Mouse (Mus musculus) CH12.LX (cell line): ENCODE data around the gene Rbm8a. TPM values are rescaled to one million over a fixed set of nuclear protein-coding genes. Genes with fewer than 3 reads are reported as not detected.

ENCODE experiments used
- DNase-seq: peaks from one replicate; pipeline ENCODE4 v3.0.0-alpha.2; 2013; ENCODE audit errors: extremely low read depth
- H3K27ac ChIP-seq: 2 replicates; pipeline ENCODE4 v1.5.1; 2012; ENCODE audit warnings: low read depth, mild to moderate bottlenecking, control low read depth, moderate library complexity; ENCODE audit not compliant: insufficient read depth
- H3K27me3 ChIP-seq: replicated peaks from 2 replicates; pipeline ENCODE3; 2012; ENCODE audit warnings: inconsistent platforms
- H3K36me3 ChIP-seq, 2 experiments: replicated peaks in 1 of 2; 2 replicates each; pipeline versions ENCODE3 to v1.6.1; 2012; ENCODE audit warnings: inconsistent platforms in 1 of 2, low read length in 1 of 2, mild to moderate bottlenecking in 1 of 2, mixed read lengths in 1 of 2, moderate library complexity in 1 of 2; ENCODE audit not compliant: control insufficient read depth in 1 of 2, insufficient read depth in 1 of 2
- H3K4me1 ChIP-seq, 2 experiments: 2 replicates each; pipeline ENCODE4 v1.6.1; 2012; ENCODE audit warnings: inconsistent platforms in 1 of 2, moderate library complexity in 1 of 2; ENCODE audit not compliant: insufficient read depth in 2 of 2, control insufficient read depth in 1 of 2
- H3K4me2 ChIP-seq: 2 replicates; pipeline ENCODE4 v1.6.1; 2012; ENCODE audit warnings: low read depth, mild to moderate bottlenecking, control low read depth; ENCODE audit not compliant: poor library complexity, insufficient read depth, severe bottlenecking
- H3K4me3 ChIP-seq, 3 experiments: fragments of 150-350 bp in 1 of 3; sonication (generic) in 1 of 3; replicated peaks in 1 of 3; 2 replicates each; pipeline versions ENCODE3 to v1.5.1; 2011 to 2012; ENCODE audit warnings: low read depth in 2 of 3, low read length in 2 of 3, mild to moderate bottlenecking in 2 of 3, moderate library complexity in 2 of 3, control low read depth in 1 of 3, improper control_type of control experiment in 1 of 3, inconsistent platforms in 1 of 3, mixed read lengths in 1 of 3; ENCODE audit not compliant: poor library complexity in 1 of 3
- H3K79me2 ChIP-seq: replicated peaks from 2 replicates; pipeline ENCODE4 v1.6.1; 2012; ENCODE audit warnings: mild to moderate bottlenecking, moderate library complexity; ENCODE audit not compliant: control insufficient read depth, poor library complexity, insufficient read depth, severe bottlenecking; ENCODE audit errors: extremely low read depth
- H3K9ac ChIP-seq: 2 replicates; pipeline ENCODE4 v1.6.1; 2012; ENCODE audit warnings: low read depth, mild to moderate bottlenecking, control low read depth, moderate library complexity; ENCODE audit not compliant: insufficient read depth
- H3K9me3 ChIP-seq: replicated peaks from 2 replicates; pipeline ENCODE3; 2012; ENCODE audit warnings: low read length, inconsistent platforms, mixed read lengths
- BHLHE40 ChIP-seq: IDR thresholded peaks from 2 replicates; pipeline ENCODE4 v1.6.1; 2011; ENCODE audit warnings: mild to moderate bottlenecking, low read depth, low read length, improper control_type of control experiment
- CHD2 ChIP-seq: IDR thresholded peaks from 2 replicates; pipeline ENCODE4 v1.6.1; 2011; ENCODE audit warnings: low read length, improper control_type of control experiment
- ELF1 ChIP-seq: IDR thresholded peaks from 2 replicates; pipeline ENCODE4 v1.6.1; 2014; ENCODE audit warnings: low read depth, mild to moderate bottlenecking, inconsistent platforms, low read length, improper control_type of control experiment
- ETS1 ChIP-seq: conservative IDR thresholded peaks from 2 replicates; pipeline ENCODE4 v1.6.1; 2012; ENCODE audit warnings: low read depth, mild to moderate bottlenecking, inconsistent platforms, low read length, improper control_type of control experiment, moderate library complexity
- GABPA ChIP-seq: IDR thresholded peaks from 2 replicates; pipeline ENCODE4 v1.6.1; 2012; ENCODE audit warnings: low read depth, low read length, improper control_type of control experiment, inconsistent platforms; ENCODE audit not compliant: insufficient replicate concordance
- HCFC1 ChIP-seq: IDR thresholded peaks from 2 replicates; pipeline ENCODE4 v1.6.1; 2012; ENCODE audit warnings: low read depth, mild to moderate bottlenecking, inconsistent platforms, low read length, improper control_type of control experiment
- IRF4 ChIP-seq: IDR thresholded peaks from 2 replicates; pipeline ENCODE4 v1.6.1; 2014; ENCODE audit warnings: low read depth, mild to moderate bottlenecking, inconsistent platforms, low read length, improper control_type of control experiment
- MAFK ChIP-seq: IDR thresholded peaks from 2 replicates; pipeline ENCODE4 v1.6.1; 2011; ENCODE audit warnings: low read length, improper control_type of control experiment; ENCODE audit not compliant: insufficient replicate concordance
- MAX ChIP-seq: IDR thresholded peaks from 2 replicates; pipeline ENCODE4 v1.6.1; 2011; ENCODE audit warnings: low read length, improper control_type of control experiment
- NRF1 ChIP-seq: IDR thresholded peaks from 2 replicates; pipeline ENCODE4 v1.6.1; 2014; ENCODE audit warnings: low read depth, mild to moderate bottlenecking, inconsistent platforms, low read length, improper control_type of control experiment, moderate library complexity
- PAX5 ChIP-seq: IDR thresholded peaks from 2 replicates; pipeline ENCODE4 v1.6.1; 2012; ENCODE audit warnings: low read length, inconsistent platforms, mixed read lengths
- POLR2A ChIP-seq: IDR thresholded peaks from 2 replicates; pipeline ENCODE4 v1.6.1; 2011; ENCODE audit warnings: low read depth, mild to moderate bottlenecking, improper control_type of control experiment, low read length
- RAD21 ChIP-seq: IDR thresholded peaks from 2 replicates; pipeline ENCODE4 v1.6.1; 2011; ENCODE audit warnings: low read depth, mild to moderate bottlenecking, low read length, improper control_type of control experiment, moderate library complexity
- RCOR1 ChIP-seq: conservative IDR thresholded peaks from 2 replicates; pipeline ENCODE4 v1.6.1; 2012; ENCODE audit warnings: low read depth, mild to moderate bottlenecking, inconsistent platforms, low read length, improper control_type of control experiment
- TBP ChIP-seq: conservative IDR thresholded peaks from 2 replicates; pipeline ENCODE4 v1.6.1; 2011; ENCODE audit warnings: low read depth, low read length, improper control_type of control experiment
- ZC3H11A ChIP-seq: IDR thresholded peaks from 2 replicates; pipeline ENCODE4 v1.6.1; 2012; ENCODE audit warnings: low read depth, mild to moderate bottlenecking, inconsistent platforms, low read length, improper control_type of control experiment
- dilution Hi-C: fragments of 300-500 bp; cut with MboI; formaldehyde crosslinking; loops from 2 replicates; pipeline ENCODE4 v1.14.3; 2020; ENCODE audit warnings: low sequenced_read_pairs; ENCODE audit not compliant: extremely low pct_unique_long_range_greater_than_20kb, extremely low pct_ligation_motif_present
- in situ Hi-C: fragments of 300-500 bp; cut with MboI; formaldehyde crosslinking; loops from 3 replicates; pipeline ENCODE4 v1.14.3; 2019; ENCODE audit warnings: low sequenced_read_pairs, low pct_ligation_motif_present, low pct_unique_long_range_greater_than_20kb, mixed read lengths
- polyA plus RNA-seq: library from polyadenylated mRNA; unstranded; fragments of >175 nt; gene quantifications from 2 replicates; pipeline ENCODE4 v1.2.1, GENCODE M21; 2012; ENCODE audit warnings: low read depth; ENCODE audit not compliant: insufficient read length
- total RNA-seq, 2 experiments: library from RNA; depleted of rRNA; stranded (reverse); fragments of 300-350 nt in 1 of 2; fragments of >200 nt in 1 of 2; gene quantifications; 2 replicates each; pipeline ENCODE4 v1.2.3; 2012 to 2014

Gene Rbm8a
- total and polyA plus RNA-seq, 3 experiments: 59.7 to 187 (median 80.3) TPM

- dilution Hi-C loops: no loop called here
- Histone ChIP-seq H3K36me3 (peaks cover 10 to 34% of the 10 kb centered on the region in 2 experiments), H3K27ac (peak overlapping the region; percentile 12; the same call in 1 of the 2 replicates), H3K4me3 (no peak overlapping the region), H3K9me3 (no peaks in the 10 kb centered on the region), H3K9ac (0 out of 2 replicates have a peak overlapping the region, but pooled peaks have one; percentile 5), H3K4me1 (peaks cover 11 to 29% of the 10 kb centered on the region in 2 experiments), H3K27me3 (no peaks in the 10 kb centered on the region), H3K4me2 (no peak overlapping the region), H3K79me2 (no peaks in the 10 kb centered on the region)
- no peak for DNase-seq
- TF ChIP-seq RCOR1 (no peak), BHLHE40 (no peak), ETS1 (no peak), ZC3H11A (no peak), MAX (no peak), GABPA (no peak), PAX5 (no peak), TBP (no peak)
- in situ Hi-C loops: loop anchor here (5.0 kb wide), 1 partner anchor 46 kb away; the partner anchor contains the start of gene Nudt17
Observed at GRCm38 (mm10) chr3:96660901-96661300, 31.2 kb downstream of the Rbm8a start.

GRCm38 (mm10) chr3:96662731-96663316 is 33.1 kb downstream of the Rbm8a start:
- Histone ChIP-seq H3K4me2 (no peak overlapping the region), H3K4me3 (no peak overlapping the region), H3K27me3 (no peaks in the 10 kb centered on the region), H3K36me3 (peaks cover 7 to 14% of the 10 kb centered on the region in 2 experiments), H3K9me3 (no peaks in the 10 kb centered on the region), H3K4me1 (peaks cover 11 to 29% of the 10 kb centered on the region in 2 experiments), H3K27ac (no peak overlapping the region)
- dilution Hi-C loops (no loop called here), in situ Hi-C loops (loop anchor here (5.0 kb wide), 1 partner anchor 44 kb away; the partner anchor contains the start of gene Nudt17)
- no peak for DNase-seq
- TF ChIP-seq IRF4 (no peak), RAD21 (no peak), PAX5 (no peak), HCFC1 (no peak), POLR2A (no peak), MAFK (no peak), TBP (no peak), ELF1 (no peak), CHD2 (no peak), MAX (no peak), NRF1 (no peak), BHLHE40 (no peak)
- TF ChIP-seq, all 38 proteins: peak for 0
- Histone ChIP-seq H3K79me2 (no peaks in the 10 kb centered on the region), H3K9ac (no peak overlapping the region)
